Mouse (Mus musculus) bone marrow, adult 2 months (tissue): ENCODE results near the gene Ldb2.

Experiments used
- CTCF ChIP-seq: fragments of 200-500 bp; IDR thresholded peaks from 2 replicates; pipeline ENCODE4 v1.5.1; 2011; ENCODE audit warnings: low read length, control low read depth; ENCODE audit not compliant: control insufficient read depth, insufficient read depth
- POLR2A ChIP-seq: fragments of 200-500 bp; IDR thresholded peaks from 2 replicates; pipeline ENCODE4 v1.6.1; 2011; ENCODE audit warnings: low read depth, mild to moderate bottlenecking, control low read depth, low read length, borderline replicate concordance; ENCODE audit not compliant: control insufficient read depth

- TF ChIP-seq CTCF: no peak
- no peak for TF ChIP-seq POLR2A
Observed at GRCm38 (mm10) chr5:44798056-44798455, 1.4 kb downstream of the Ldb2 start.
